Mouse (Mus musculus): Measurements from ENCODE around the gene Pfkfb4.
A peak's percentile ranks its signal among the peaks of the same experiment; 100 is the strongest.

The Pfkfb4 gene

DNA sequence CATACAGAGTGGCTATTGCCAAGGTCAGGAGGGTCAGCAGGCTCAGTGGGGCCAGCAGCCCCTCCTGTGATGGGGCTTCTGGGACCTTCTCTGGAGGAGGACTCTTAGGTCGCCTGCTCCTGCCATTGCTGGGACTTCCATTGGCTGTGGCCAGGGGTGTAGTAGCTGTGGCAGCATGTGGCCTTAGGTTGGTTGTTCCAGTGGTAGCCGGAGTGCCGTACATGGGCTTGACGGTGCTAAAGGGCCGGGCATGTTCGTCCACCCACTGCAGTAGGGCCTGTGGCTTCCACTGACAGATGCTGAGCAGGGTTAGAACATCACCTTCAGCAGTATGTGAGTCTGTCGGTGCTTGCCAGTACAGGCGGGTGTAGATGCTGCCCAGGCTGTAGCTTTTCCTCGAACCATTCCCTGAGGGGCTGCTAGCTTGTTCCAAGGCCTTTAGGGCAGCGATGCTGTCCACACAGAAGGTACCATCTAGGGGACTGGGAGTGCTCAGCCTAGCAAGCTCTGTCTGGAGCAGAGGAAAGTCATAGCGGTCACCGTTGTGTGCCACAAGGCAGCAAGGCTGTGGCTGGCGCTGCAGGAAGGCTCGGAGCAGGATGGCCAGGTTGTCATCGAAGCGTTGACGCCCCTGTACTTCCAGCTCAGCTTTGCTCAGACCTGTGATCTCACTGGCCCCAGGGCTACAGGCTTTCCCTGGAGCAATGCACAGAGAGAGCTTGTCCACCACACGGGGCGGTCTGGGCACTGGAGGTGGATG lies 66.6 kb downstream of the Pfkfb4 start:
- no peak for DNase-seq

DNA sequence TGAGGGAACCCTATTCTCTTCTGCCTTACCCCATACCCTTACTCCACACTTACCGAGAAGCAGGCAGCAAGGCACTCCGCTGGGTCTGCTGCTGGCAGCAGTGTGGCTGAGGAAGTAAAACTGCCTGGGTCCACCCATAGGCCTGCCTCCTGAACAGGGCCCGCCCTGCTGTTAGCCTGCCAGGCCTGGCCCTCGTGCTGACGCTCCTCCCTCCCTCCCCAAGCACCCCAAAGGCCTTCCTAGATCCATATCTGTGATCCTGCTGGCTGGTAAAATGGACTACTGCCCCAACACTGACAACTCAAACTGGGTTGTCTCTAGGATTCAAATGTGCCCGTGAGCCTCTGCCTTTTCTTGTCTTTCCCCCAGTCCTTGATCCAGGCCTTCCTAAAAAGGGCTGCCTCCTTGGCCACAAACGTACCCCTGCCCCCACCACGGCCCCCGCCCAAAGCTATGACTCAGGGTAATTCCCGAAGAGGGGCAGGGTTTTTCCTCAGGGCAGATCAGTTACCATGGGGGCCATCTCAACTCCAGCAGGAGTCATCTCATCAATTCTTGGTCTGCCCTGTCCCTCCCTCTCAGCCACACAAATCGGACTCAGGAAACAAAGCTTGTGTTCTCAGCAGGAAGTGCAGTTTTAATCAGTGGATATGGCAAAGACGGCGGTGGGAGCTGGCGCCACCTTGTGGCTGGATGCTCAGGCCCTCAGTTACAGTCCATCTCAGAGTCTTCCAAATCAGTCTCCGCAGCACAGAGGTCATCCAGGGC lies 67.7 kb downstream of the Pfkfb4 start, which contains the start of gene Trex1:
Gene Trex1 (minus strand): TSS at position 599 of the 768 bp plus-strand sequence.
- DNase-seq, result peak; percentile 84

DNA sequence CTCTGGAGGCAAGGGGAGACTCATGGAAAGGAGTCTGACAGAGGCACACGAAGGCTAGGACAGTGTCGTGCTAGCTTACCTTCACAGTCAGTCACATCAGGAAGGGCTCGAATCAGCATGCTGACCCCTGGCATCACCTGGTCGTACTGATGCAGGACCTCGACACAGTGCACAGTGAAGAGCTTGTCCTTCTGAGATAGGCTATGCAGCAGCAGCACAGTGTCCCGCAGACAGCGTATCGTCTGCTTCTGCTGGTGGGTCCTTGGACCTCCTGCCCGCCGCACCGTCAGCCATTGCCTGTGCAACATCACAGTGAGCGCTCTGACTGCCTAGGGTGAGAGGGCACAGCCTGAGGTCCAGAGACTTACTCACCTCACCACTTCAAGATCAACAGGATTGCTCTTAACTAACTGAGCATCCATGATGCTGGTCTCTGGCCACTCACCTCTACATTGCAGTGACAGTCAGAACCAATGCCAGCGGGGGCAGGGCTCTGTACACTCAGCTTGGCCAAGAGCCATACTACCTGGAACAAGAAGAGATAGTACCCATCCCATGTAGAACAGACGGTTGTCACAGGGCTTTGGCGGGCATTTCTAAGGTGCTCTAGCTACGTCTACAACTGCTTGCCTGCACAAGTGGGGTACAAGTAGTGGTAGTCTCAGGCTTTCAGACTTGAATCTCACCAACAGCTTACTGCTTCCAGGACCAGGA lies 68.8 kb downstream of the Pfkfb4 start:
- DNase-seq, result peak; percentile 53

DNA sequence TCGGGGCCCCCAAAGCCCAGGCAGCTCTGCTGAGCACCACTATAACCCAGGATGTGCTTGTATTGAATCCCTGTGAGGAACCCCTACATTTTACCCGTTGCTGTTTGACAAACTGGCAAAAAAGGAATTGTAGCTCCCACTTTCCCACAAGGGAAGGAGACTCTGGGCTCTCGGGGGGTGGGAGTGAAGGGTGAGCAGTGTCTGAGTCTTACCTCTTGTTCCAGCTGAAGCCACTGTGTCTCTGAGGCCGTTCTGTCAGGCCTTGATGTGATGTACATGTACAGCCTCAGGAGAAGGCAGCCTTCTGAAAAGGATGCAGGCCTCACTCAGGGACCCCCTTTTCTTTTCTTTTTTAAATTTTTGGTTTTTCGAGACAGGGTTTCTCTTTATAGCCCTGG lies 69.3 kb downstream of the Pfkfb4 start:
- DNase-seq, result peak; percentile 8

DNA sequence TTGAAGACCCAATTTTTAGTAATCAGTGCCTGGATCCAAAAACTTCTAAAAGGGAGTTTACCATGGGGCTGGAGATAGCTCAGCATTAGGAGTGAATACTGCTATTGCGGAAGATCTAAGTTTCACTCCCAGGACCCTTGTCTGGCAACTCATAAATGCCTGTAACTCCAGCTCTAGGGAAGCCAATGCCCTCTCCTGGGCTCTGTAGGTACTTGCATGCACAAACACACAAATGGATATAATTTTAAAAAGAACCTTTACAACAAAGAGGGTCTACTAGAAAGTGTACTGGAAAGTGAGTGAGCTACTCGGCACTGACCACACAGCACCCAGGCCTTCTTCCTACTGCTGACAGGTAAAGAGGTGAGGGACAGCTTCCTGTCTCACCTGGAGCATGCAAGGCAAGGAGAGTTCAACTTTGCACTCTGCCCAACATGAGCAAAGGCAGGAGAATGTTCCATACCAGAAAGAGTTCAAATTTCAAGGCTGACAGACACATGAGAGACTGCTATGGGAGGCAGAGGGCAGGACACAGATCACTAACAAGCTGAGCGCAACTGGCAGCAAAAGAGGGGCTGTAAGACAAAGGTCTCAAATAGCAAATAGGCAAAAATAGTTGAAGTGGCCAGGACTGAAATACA lies 76.6 kb downstream of the Pfkfb4 start:
- DNase-seq, result no peak

DNA sequence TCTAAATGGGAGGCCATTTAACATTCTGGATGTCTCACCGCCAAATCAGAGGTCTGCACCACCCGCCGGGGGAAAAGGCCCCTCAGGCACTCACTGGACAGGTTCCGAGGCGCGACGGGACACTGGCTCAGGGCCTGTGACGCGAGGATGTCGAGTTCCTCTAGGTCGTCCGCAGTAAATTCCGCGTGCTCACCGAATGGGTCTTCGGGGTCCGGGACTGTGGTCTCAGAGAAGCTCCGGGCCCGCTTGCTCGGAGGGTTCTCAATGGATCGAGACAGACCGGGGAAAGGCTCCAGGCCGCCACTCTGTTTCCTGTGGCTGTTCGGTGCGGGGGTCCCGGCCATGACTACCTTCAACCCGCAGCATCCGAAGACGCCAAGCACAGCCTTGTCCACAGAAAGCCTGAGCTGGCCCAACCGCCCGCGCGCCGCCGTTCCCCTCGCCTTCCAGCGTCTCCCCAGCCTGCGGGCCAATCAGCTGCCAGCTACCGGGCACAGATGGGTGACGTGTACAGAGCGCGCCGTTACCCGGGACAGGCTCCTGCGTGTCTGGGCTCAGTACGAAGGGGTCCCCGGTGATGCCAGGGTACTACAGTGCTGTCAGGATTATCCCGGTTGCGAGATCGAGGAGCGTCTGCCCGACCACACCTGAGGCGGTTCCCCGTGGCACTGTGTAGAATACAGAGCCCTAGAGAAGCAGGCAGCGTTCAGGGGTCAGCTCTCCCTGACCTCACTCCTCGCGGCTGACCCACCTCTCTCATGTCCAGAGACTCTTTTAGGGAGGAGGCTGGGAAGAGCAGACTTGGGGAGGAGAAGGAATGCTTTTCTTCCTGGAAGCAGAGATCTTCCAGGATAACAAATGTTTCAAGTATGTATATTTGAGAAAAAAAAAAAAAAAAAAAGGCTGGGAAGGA lies 82.3 kb downstream of the Pfkfb4 start, which contains the start of gene Atrip:
Gene Atrip (minus strand): TSS at position 464 of the 913 bp plus-strand sequence.
- DNase-seq, result peak; percentile 91

DNA sequence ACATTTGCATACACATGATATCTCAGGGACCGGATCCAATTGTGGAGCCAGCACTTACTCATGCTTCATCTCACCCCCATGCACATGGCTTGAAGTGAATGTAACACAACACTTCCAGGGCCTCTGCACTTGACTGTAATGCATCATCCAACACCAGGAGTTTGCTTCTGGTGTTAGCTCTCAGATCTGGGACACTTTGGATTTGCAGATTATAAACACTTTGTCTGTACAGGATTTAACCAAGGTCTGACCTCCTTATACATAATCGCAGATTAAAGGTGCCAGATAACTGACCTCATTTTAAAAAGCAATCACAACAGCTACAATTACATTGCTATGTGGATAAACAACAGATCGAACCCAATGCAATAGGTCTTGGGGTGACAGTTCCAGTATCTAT lies 88.9 kb downstream of the Pfkfb4 start:
- no peak for DNase-seq

DNA sequence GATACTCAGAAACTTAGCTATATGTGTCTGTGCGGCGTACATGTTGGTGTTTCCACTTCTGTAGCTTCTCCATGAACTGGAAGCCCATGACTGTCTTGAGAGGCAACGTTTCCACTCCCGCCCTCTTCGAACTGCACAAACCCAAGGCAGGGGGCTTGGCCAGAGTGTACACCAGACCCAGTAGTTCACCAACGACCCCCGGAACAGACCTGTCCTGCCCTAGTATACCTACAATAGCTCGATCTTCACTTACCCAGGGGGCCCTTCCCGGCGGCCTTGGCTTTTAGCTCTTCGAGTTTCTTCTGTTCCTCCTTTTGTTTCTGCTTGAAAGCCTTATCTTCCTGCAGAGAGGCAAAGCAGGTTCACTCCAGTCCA lies 90.2 kb downstream of the Pfkfb4 start:
- DNase-seq, result no peak

Measured in cerebellum, adult 11-12 months (tissue).